Mouse (Mus musculus): ENCODE data around the gene Mapkap1. TPM values are rescaled to one million over a fixed set of nuclear protein-coding genes. Genes with fewer than 3 reads are reported as not detected.

Gene Mapkap1
- polyA plus RNA-seq, 1 experiment = 49.4 TPM

- Histone ChIP-seq H3K4me3 (ENCODE audit: insufficient read depth, low read depth, low read length) (peak overlapping the region; percentile 90; the same call in 1 of the 2 replicates), H3K27me3 (replicated peaks; ENCODE audit: control insufficient read depth, insufficient read depth, low read length) (no peaks in the 10 kb centered on the region), H3K27ac (ENCODE audit: insufficient read depth, low read depth, low read length) (no peak overlapping the region), H3K4me1 (ENCODE audit: control insufficient read depth, insufficient read depth, low read length) (peaks cover 14% of the 10 kb centered on the region), H3K36me3 (ENCODE audit: control insufficient read depth, insufficient read depth, low read length) (no peaks in the 10 kb centered on the region)
- TF ChIP-seq CTCF (conservative IDR thresholded peaks at IDR 0.05; ENCODE audit: insufficient read depth, insufficient read length, low read depth, low read length) = no peak
- no peak for TF ChIP-seq POLR2A (IDR thresholded peaks at IDR 0.05; ENCODE audit: low read depth, low read length)
- WGBS = 42% methylated on average over 7 of the region's 7 CpGs
- DNase-seq = no peak
Observed at GRCm38 (mm10) chr2:34407596-34407995, 1.0 kb downstream of the Mapkap1 start.

DNA sequence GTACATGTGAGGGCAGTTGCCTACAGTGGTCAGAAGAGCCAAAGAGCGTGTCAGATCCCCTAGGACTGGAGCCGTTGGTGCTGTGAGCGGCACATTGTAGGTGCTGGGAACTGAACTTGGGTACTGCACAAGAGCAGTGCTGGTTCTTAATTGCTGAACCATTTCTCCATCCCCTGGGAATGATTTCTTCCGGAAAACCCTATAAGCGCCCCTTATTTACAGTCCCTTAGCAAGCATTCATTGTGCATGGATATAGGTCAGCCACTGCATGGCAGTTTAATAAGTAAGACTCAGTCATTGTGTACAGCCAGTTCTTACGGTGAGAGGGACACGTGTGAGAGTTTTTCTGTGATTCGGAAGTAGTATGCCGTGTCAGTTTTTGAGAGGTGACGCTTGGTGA lies 1.8 kb downstream of the Mapkap1 start:
- DNase-seq = no peak
- H3K36me3 ChIP-seq (ENCODE audit: control insufficient read depth, insufficient read depth, low read length) = no peaks in the 10 kb centered on the region
- H3K4me1 ChIP-seq (ENCODE audit: control insufficient read depth, insufficient read depth, low read length) = peaks cover 14% of the 10 kb centered on the region
- TF ChIP-seq CTCF (conservative IDR thresholded peaks at IDR 0.05; ENCODE audit: insufficient read depth, insufficient read length, low read depth, low read length) (no peak), POLR2A (IDR thresholded peaks at IDR 0.05; ENCODE audit: low read depth, low read length) (no peak)
- no peaks in the 10 kb centered on the region for H3K27me3 ChIP-seq (replicated peaks; ENCODE audit: control insufficient read depth, insufficient read depth, low read length)
- 92% methylated on average over 10 of the region's 10 CpGs for WGBS
- no peak overlapping the region for H3K4me3 ChIP-seq (ENCODE audit: insufficient read depth, low read depth, low read length)
- no peak overlapping the region for H3K27ac ChIP-seq (ENCODE audit: insufficient read depth, low read depth, low read length)

DNA sequence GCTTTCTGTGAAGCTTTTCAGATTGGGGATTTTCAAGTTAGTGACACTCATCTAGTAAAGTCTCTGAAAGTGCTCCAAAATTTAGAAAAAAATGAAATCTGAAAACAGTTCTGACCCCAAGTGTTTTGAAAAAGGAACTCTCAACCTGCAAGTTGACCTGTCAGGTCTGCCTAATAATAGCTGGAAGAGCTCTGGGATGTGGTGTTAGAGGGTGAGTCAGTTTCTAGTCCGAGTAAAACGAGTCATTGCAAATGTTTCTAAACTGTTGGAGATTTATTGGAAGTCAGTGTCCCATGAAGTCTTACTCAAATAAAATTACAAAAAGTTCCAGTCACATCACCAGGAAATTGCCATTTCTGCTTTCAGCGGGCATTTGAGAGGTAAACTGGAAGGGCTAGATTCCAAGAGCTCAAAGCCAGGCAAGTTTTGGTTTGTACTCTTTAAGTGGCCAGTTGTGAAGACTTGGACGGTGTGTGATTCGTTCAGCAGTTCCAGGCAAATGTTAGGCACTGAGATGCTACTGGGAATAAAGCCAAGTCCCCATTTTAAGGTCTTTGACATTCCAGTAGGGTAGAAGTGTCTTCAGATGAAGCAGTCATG lies 3.3 kb downstream of the Mapkap1 start:
- Histone ChIP-seq H3K27ac (ENCODE audit: insufficient read depth, low read depth, low read length) (no peak overlapping the region), H3K36me3 (ENCODE audit: control insufficient read depth, insufficient read depth, low read length) (no peaks in the 10 kb centered on the region), H3K4me3 (ENCODE audit: insufficient read depth, low read depth, low read length) (no peak overlapping the region), H3K4me1 (ENCODE audit: control insufficient read depth, insufficient read depth, low read length) (peaks cover 14% of the 10 kb centered on the region), H3K27me3 (replicated peaks; ENCODE audit: control insufficient read depth, insufficient read depth, low read length) (no peaks in the 10 kb centered on the region)
- WGBS = 28% methylated on average over 5 of the region's 5 CpGs
- TF ChIP-seq CTCF (conservative IDR thresholded peaks at IDR 0.05; ENCODE audit: insufficient read depth, insufficient read length, low read depth, low read length) (no peak), POLR2A (IDR thresholded peaks at IDR 0.05; ENCODE audit: low read depth, low read length) (no peak)
- peak; percentile 5 for DNase-seq

DNA sequence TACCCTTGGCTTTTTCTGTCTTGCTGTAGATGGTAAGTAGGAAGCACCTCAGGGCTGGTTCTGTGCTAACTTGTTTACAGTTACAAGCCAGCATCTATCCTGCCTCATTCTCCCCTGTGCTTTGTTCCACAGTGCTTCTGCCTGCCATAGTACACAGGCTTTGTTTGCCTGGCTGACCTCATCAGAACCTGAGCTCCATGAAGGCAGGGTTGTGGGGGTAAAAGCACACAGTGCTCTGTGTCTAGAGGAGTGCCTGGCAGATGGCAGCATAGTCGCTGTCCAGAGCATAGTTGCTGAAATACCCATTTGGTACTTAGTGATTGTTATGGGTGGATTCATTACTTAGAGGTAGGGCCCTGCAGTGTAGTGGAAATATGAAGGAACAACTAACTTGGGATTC lies 13.7 kb downstream of the Mapkap1 start:
- no peaks in the 10 kb centered on the region for H3K4me1 ChIP-seq (ENCODE audit: control insufficient read depth, insufficient read depth, low read length)
- no peaks in the 10 kb centered on the region for H3K27me3 ChIP-seq (replicated peaks; ENCODE audit: control insufficient read depth, insufficient read depth, low read length)
- no peak for DNase-seq
- TF ChIP-seq CTCF (conservative IDR thresholded peaks at IDR 0.05; ENCODE audit: insufficient read depth, insufficient read length, low read depth, low read length) (no peak), POLR2A (IDR thresholded peaks at IDR 0.05; ENCODE audit: low read depth, low read length) (no peak)
- WGBS = 45% methylated on average over 1 of the region's 1 CpGs
- no peak overlapping the region for H3K4me3 ChIP-seq (ENCODE audit: insufficient read depth, low read depth, low read length)
- H3K36me3 ChIP-seq (ENCODE audit: control insufficient read depth, insufficient read depth, low read length) = no peaks in the 10 kb centered on the region; the same call in 1 of the 2 replicates
- H3K27ac ChIP-seq (ENCODE audit: insufficient read depth, low read depth, low read length) = no peak overlapping the region

GRCm38 (mm10) chr2:34424186-34424585 lies 17.6 kb downstream of the Mapkap1 start:
- Histone ChIP-seq H3K4me3 (ENCODE audit: insufficient read depth, low read depth, low read length) (no peak overlapping the region), H3K27ac (ENCODE audit: insufficient read depth, low read depth, low read length) (no peak overlapping the region), H3K36me3 (ENCODE audit: control insufficient read depth, insufficient read depth, low read length) (no peaks in the 10 kb centered on the region), H3K4me1 (ENCODE audit: control insufficient read depth, insufficient read depth, low read length) (0 out of 2 replicates have a peak, but pooled peaks cover 4% of the 10 kb centered on the region), H3K27me3 (replicated peaks; ENCODE audit: control insufficient read depth, insufficient read depth, low read length) (no peaks in the 10 kb centered on the region)
- 89% methylated on average over 3 of the region's 3 CpGs for WGBS
- TF ChIP-seq POLR2A (IDR thresholded peaks at IDR 0.05; ENCODE audit: low read depth, low read length) = no peak
- no peak for DNase-seq

- TF ChIP-seq POLR2A (IDR thresholded peaks at IDR 0.05; ENCODE audit: low read depth, low read length) (no peak), CTCF (conservative IDR thresholded peaks at IDR 0.05; ENCODE audit: insufficient read depth, insufficient read length, low read depth, low read length) (no peak)
- peak; percentile 16 for DNase-seq
- no peak overlapping the region for H3K4me3 ChIP-seq (ENCODE audit: insufficient read depth, low read depth, low read length)
- no peak overlapping the region for H3K27ac ChIP-seq (ENCODE audit: insufficient read depth, low read depth, low read length)
- H3K36me3 ChIP-seq (ENCODE audit: control insufficient read depth, insufficient read depth, low read length) = no peaks in the 10 kb centered on the region
- no peaks in the 10 kb centered on the region for H3K27me3 ChIP-seq (replicated peaks; ENCODE audit: control insufficient read depth, insufficient read depth, low read length)
- 54% methylated on average over 4 of the region's 4 CpGs for WGBS
- H3K4me1 ChIP-seq (ENCODE audit: control insufficient read depth, insufficient read depth, low read length) = 0 out of 2 replicates have a peak, but pooled peaks cover 4% of the 10 kb centered on the region
Observed at GRCm38 (mm10) chr2:34425573-34426223, 19.1 kb downstream of the Mapkap1 start.

DNA sequence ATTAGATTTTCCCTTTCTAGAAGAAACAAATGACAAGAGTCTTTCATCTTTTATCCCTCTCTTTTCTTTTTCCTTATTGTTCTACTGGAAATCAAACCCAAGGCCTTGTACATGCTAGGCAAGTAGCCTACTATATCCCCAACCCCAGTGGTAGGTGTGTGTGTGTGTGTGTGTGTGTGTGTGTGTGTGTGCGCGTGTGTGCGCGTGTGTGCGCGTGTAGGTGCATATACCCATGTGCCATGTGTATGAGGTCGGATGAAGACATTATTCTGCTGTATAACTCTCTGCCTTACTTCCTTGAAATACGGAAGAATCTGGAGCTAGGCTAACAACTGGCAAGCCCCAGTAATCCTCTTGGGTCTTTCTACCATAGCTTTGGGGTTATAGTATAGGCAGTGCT lies 24.1 kb downstream of the Mapkap1 start:
- H3K27ac ChIP-seq (ENCODE audit: insufficient read depth, low read depth, low read length) = no peak overlapping the region
- H3K4me1 ChIP-seq (ENCODE audit: control insufficient read depth, insufficient read depth, low read length) = 0 out of 2 replicates have a peak, but pooled peaks cover 2% of the 10 kb centered on the region
- no peaks in the 10 kb centered on the region for H3K27me3 ChIP-seq (replicated peaks; ENCODE audit: control insufficient read depth, insufficient read depth, low read length)
- no peak for DNase-seq
- WGBS = 97% methylated on average over 8 of the region's 8 CpGs
- H3K36me3 ChIP-seq (ENCODE audit: control insufficient read depth, insufficient read depth, low read length) = no peaks in the 10 kb centered on the region
- no peak for TF ChIP-seq CTCF (conservative IDR thresholded peaks at IDR 0.05; ENCODE audit: insufficient read depth, insufficient read length, low read depth, low read length)
- no peak for TF ChIP-seq POLR2A (IDR thresholded peaks at IDR 0.05; ENCODE audit: low read depth, low read length)
- no peak overlapping the region for H3K4me3 ChIP-seq (ENCODE audit: insufficient read depth, low read depth, low read length)
